Mouse (Mus musculus) hindbrain, embryonic 10.5 days (tissue): ENCODE data around the gene Timm22. TPM values are rescaled to one million over a fixed set of nuclear protein-coding genes. Genes with fewer than 3 reads are reported as not detected.
A peak's percentile ranks its signal among the peaks of the same experiment; 100 is the strongest.

ENCODE experiments used
- DNase-seq: peaks from one replicate; pipeline ENCODE4 v3.0.0-alpha.2; 2017; ENCODE audit warnings: low spot score
- H3K27ac ChIP-seq: fragments of 300-500 bp; sonication (generic); 2 replicates; pipeline ENCODE4 v1.5.1; 2016; ENCODE audit warnings: mild to moderate bottlenecking, moderate library complexity
- H3K27me3 ChIP-seq: fragments of 300-500 bp; sonication (generic); 2 replicates; pipeline ENCODE4 v1.6.1; 2016; ENCODE audit warnings: mild to moderate bottlenecking; ENCODE audit not compliant: poor library complexity, insufficient read depth, severe bottlenecking
- H3K36me3 ChIP-seq: fragments of 300-500 bp; sonication (generic); 2 replicates; pipeline ENCODE4 v1.6.1; 2016; ENCODE audit warnings: mild to moderate bottlenecking, moderate library complexity
- H3K4me1 ChIP-seq: fragments of 300-500 bp; sonication (generic); replicated peaks from 2 replicates; pipeline ENCODE4 v1.6.1; 2016; ENCODE audit warnings: mild to moderate bottlenecking
- H3K4me3 ChIP-seq: fragments of 300-500 bp; sonication (generic); 2 replicates; pipeline ENCODE4 v1.5.1; 2016; ENCODE audit warnings: mild to moderate bottlenecking, moderate library complexity
- H3K9me3 ChIP-seq: fragments of 300-500 bp; sonication (generic); 2 replicates; pipeline ENCODE4 v1.6.1; 2016; ENCODE audit warnings: mild to moderate bottlenecking, moderate library complexity
- WGBS: fragments of 180-500 bp; shearing (Covaris S2); methylation state at CpG from one replicate; pipeline ENCODE4 v1.1.7; 2016; 5-methylcytosine and 5-hydroxymethylcytosine counted together
- polyA plus RNA-seq: library from polyadenylated mRNA; unstranded; fragments of >200 nt; fragmentation: Nextera tagmentation; extraction: Ambion mirVana; gene quantifications from 2 replicates; pipeline ENCODE4 v1.2.1, GENCODE M21; 2016

Gene Timm22
- polyA plus RNA-seq, 1 experiment from 2014 or later, result 148 TPM

GRCm38 (mm10) chr11:76397650-76398311 is 9.0 kb upstream of the Timm22 start:
- H3K9me3 ChIP-seq, result 0 out of 2 replicates have a peak, but pooled peaks cover 3% of the 10 kb centered on the region
- WGBS, result 1% methylated on average over 26 of the region's 26 CpGs
- H3K36me3 ChIP-seq, result peaks cover 6% of the 10 kb centered on the region; the same call in 1 of the 2 replicates
- peak; percentile 76 for DNase-seq
- 0 out of 2 replicates have a peak, but pooled peaks cover 3% of the 10 kb centered on the region for H3K27me3 ChIP-seq
- peak overlapping the region; percentile 93 for H3K27ac ChIP-seq
- H3K4me1 ChIP-seq, result peaks cover 45% of the 10 kb centered on the region
- H3K4me3 ChIP-seq, result peak overlapping the region; percentile 69

- peak overlapping the region; percentile 69 for H3K4me3 ChIP-seq
- H3K27ac ChIP-seq, result peak overlapping the region; percentile 93
- no peak for DNase-seq
- H3K36me3 ChIP-seq, result peaks cover under 1% of the 10 kb centered on the region; the same call in 1 of the 2 replicates
- under 1% methylated on average over 33 of the region's 33 CpGs for WGBS
- H3K9me3 ChIP-seq, result no peaks in the 10 kb centered on the region
- H3K27me3 ChIP-seq, result 0 out of 2 replicates have a peak, but pooled peaks cover 3% of the 10 kb centered on the region
- H3K4me1 ChIP-seq, result peaks cover 45% of the 10 kb centered on the region
Observed at GRCm38 (mm10) chr11:76398312-76398797, 8.4 kb upstream of the Timm22 start.

- DNase-seq, result peak; percentile 90
- Histone ChIP-seq H3K27me3 (0 out of 2 replicates have a peak, but pooled peaks cover 8% of the 10 kb centered on the region), H3K27ac (peak within 1 kb of the TSS; percentile 93), H3K4me3 (peak within 1 kb of the TSS; percentile 69), H3K36me3 (no peaks in the 10 kb centered on the region), H3K4me1 (peaks cover 45% of the 10 kb centered on the region), H3K9me3 (no peaks in the 10 kb centered on the region)
- under 1% methylated on average over 70 of the region's 70 CpGs for whole genome bisulfite sequencing
Observed at GRCm38 (mm10) chr11:76398798-76399586, 7.8 kb upstream of the Timm22 start, which contains the start of gene Nxn. Gene Nxn, minus strand, starts transcription at chr11:76399140.

GRCm38 (mm10) chr11:76399587-76400330 is 7.0 kb upstream of the Timm22 start:
- 17% methylated on average over 11 of the region's 11 CpGs for WGBS
- DNase-seq, result peak; percentile 40
- peak overlapping the region; percentile 93; the same call in 1 of the 2 replicates for H3K27ac ChIP-seq
- no peaks in the 10 kb centered on the region for H3K9me3 ChIP-seq
- H3K27me3 ChIP-seq, result 0 out of 2 replicates have a peak, but pooled peaks cover 8% of the 10 kb centered on the region
- peaks cover 42% of the 10 kb centered on the region for H3K4me1 ChIP-seq
- no peaks in the 10 kb centered on the region for H3K36me3 ChIP-seq
- peak overlapping the region; percentile 69 for H3K4me3 ChIP-seq

GRCm38 (mm10) chr11:76401398-76401797 is 5.4 kb upstream of the Timm22 start:
- H3K27ac ChIP-seq, result no peak overlapping the region
- H3K9me3 ChIP-seq, result no peaks in the 10 kb centered on the region
- no peak overlapping the region for H3K4me3 ChIP-seq
- H3K36me3 ChIP-seq, result no peaks in the 10 kb centered on the region
- peaks cover 30% of the 10 kb centered on the region for H3K4me1 ChIP-seq
- DNase-seq, result no peak
- 0 out of 2 replicates have a peak, but pooled peaks cover 13% of the 10 kb centered on the region for H3K27me3 ChIP-seq
- WGBS, result 80% methylated on average over 10 of the region's 10 CpGs

- H3K4me3 ChIP-seq, result no peak overlapping the region
- H3K27ac ChIP-seq, result no peak overlapping the region
- no peaks in the 10 kb centered on the region for H3K9me3 ChIP-seq
- H3K27me3 ChIP-seq, result 0 out of 2 replicates have a peak, but pooled peaks cover 13% of the 10 kb centered on the region
- H3K4me1 ChIP-seq, result peaks cover 17% of the 10 kb centered on the region
- 65% methylated on average over 4 of the region's 4 CpGs for WGBS
- peaks cover 13% of the 10 kb centered on the region; the same call in 1 of the 2 replicates for H3K36me3 ChIP-seq
- DNase-seq, result no peak
Observed at GRCm38 (mm10) chr11:76405113-76405512, 1.6 kb upstream of the Timm22 start.

- Histone ChIP-seq H3K9me3 (no peaks in the 10 kb centered on the region), H3K27ac (no peak overlapping the region), H3K4me3 (no peak overlapping the region), H3K36me3 (peaks cover 13% of the 10 kb centered on the region; the same call in 1 of the 2 replicates), H3K27me3 (0 out of 2 replicates have a peak, but pooled peaks cover 10% of the 10 kb centered on the region), H3K4me1 (peaks cover 17% of the 10 kb centered on the region)
- 86% methylated on average over 5 of the region's 5 CpGs for WGBS
- DNase-seq, result no peak
Observed at GRCm38 (mm10) chr11:76405626-76406264, 1.0 kb upstream of the Timm22 start.

- Histone ChIP-seq H3K27me3 (no peaks in the 10 kb centered on the region), H3K4me1 (peaks cover 19% of the 10 kb centered on the region), H3K4me3 (no peak overlapping the region), H3K27ac (no peak overlapping the region), H3K9me3 (no peaks in the 10 kb centered on the region), H3K36me3 (peaks cover 60% of the 10 kb centered on the region)
- WGBS, result 76% methylated on average over 12 of the region's 12 CpGs
- DNase-seq, result peak; percentile 55
Observed at GRCm38 (mm10) chr11:76410826-76411225, 4.1 kb downstream of the Timm22 start.

GRCm38 (mm10) chr11:76413202-76413601 is 6.5 kb downstream of the Timm22 start:
- no peak for DNase-seq
- Histone ChIP-seq H3K4me1 (peaks cover 7% of the 10 kb centered on the region), H3K9me3 (no peaks in the 10 kb centered on the region), H3K4me3 (no peak overlapping the region), H3K27ac (no peak overlapping the region), H3K36me3 (peaks cover 83% of the 10 kb centered on the region), H3K27me3 (no peaks in the 10 kb centered on the region)
- WGBS, result 85% methylated on average over 4 of the region's 4 CpGs

- no peak overlapping the region for H3K4me3 ChIP-seq
- 0 out of 2 replicates have a peak, but pooled peaks cover 8% of the 10 kb centered on the region for H3K4me1 ChIP-seq
- no peak overlapping the region for H3K27ac ChIP-seq
- no peaks in the 10 kb centered on the region for H3K9me3 ChIP-seq
- 96% methylated on average over 4 of the region's 4 CpGs for WGBS
- no peak for DNase-seq
- no peaks in the 10 kb centered on the region for H3K27me3 ChIP-seq
- peaks cover 89% of the 10 kb centered on the region for H3K36me3 ChIP-seq
Observed at GRCm38 (mm10) chr11:76415001-76415400, 8.2 kb downstream of the Timm22 start.

- Histone ChIP-seq H3K4me1 (0 out of 2 replicates have a peak, but pooled peaks cover 8% of the 10 kb centered on the region), H3K27ac (no peak overlapping the region), H3K27me3 (no peaks in the 10 kb centered on the region), H3K36me3 (peaks cover 97% of the 10 kb centered on the region), H3K4me3 (no peak overlapping the region), H3K9me3 (no peaks in the 10 kb centered on the region)
- peak; percentile 20 for DNase-seq
- WGBS, result 70% methylated on average over 2 of the region's 2 CpGs
Observed at GRCm38 (mm10) chr11:76415985-76416384, 9.2 kb downstream of the Timm22 start.

GRCm38 (mm10) chr11:76418423-76418822 is 11.7 kb downstream of the Timm22 start:
- no peak overlapping the region for H3K27ac ChIP-seq
- 0 out of 2 replicates have a peak, but pooled peaks cover 6% of the 10 kb centered on the region for H3K4me1 ChIP-seq
- DNase-seq, result no peak
- no peaks in the 10 kb centered on the region for H3K27me3 ChIP-seq
- H3K9me3 ChIP-seq, result no peaks in the 10 kb centered on the region
- peaks cover 96% of the 10 kb centered on the region for H3K36me3 ChIP-seq
- H3K4me3 ChIP-seq, result no peak overlapping the region
- 89% methylated on average over 8 of the region's 8 CpGs for WGBS
